Mouse (Mus musculus) E14TG2a.4 (cell line): ENCODE measurements around the gene Rps3a1.

ENCODE experiments used
- CTCF ChIP-seq: conservative IDR thresholded peaks from 2 replicates; pipeline ENCODE4 v1.5.1; 2014; ENCODE audit warnings: low read length
- NANOG ChIP-seq: IDR thresholded peaks from 2 replicates; pipeline ENCODE4 v1.6.1; 2014; ENCODE audit warnings: borderline replicate concordance, low read length, mixed read lengths
- POU5F1 ChIP-seq: IDR thresholded peaks from 2 replicates; pipeline ENCODE4 v1.6.1; 2014; ENCODE audit warnings: low read length, borderline replicate concordance

DNA sequence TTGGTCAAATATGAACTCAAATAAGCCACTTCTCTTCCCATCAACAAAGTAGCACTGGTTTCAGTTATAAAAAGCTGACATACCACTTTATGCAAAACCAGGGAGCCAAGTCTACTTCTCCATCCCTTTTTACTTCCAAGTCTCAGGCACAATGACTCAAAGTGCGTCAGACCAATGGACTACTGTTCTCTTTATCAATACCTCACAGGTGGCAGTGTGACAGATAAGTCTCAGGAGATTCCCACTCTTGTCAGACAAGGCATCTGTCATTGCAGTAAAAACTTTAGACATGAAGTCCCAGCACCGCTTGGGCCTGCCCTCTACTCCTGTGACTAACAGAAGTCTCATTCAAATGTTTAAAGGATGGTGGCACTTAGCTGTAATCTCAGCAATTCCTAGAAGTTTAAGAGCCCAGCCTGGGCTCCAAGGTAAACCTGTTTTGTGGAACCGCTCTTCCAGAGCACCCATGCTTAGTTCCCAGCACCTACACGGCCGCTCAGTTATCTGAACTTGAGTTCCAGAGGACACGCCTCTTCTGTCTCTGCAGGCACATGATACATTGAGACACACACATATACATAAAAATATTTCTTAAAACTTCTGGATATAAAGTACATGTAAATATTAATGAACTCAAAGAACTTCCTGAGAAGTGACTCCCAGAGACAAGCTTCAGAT lies 6.5 kb downstream of the Rps3a1 start:
- TF ChIP-seq CTCF, result no peak
- no peak for TF ChIP-seq NANOG
- no peak for TF ChIP-seq POU5F1
